ENCODE assay signal across 8 mouse cellular contexts in genomic region chr1:86503906-86504696, GRCm38 (mm10). TPM values are rescaled to one million over a fixed set of nuclear protein-coding genes. Genes with fewer than 3 reads are reported as not detected.
DNase-seq lines count a peak whose midpoint lies in the region; ATAC-seq lines count a peak whose summit lies in the region.

No protein-coding gene starts in this region.

- H3K36me3 ChIP-seq in hindbrain, embryonic 12.5 days = no peaks in the 10 kb centered on the region

- H3K4me2 ChIP-seq in hindbrain, embryonic 12.5 days (replicated peaks) = peak overlapping the region; percentile 72

- peak overlapping the region; percentile 41 for H3K4me3 ChIP-seq in hindbrain, embryonic 12.5 days

- under 1% methylated on average over 63 of the region's 64 CpGs for WGBS in hindbrain, embryonic 12.5 days

- H3K4me1 ChIP-seq in hindbrain, embryonic 12.5 days = peaks cover 52% of the 10 kb centered on the region

- H3K27ac ChIP-seq in hindbrain, embryonic 12.5 days = peak overlapping the region; percentile 93

- peak; percentile 97 for DNase-seq in MN1 (ENCODE audit: low spot score)
- DNase-seq in cerebellum, postnatal 14 days = peak; percentile 96
- DNase-seq in frontal cortex, postnatal 14 days (ENCODE audit: low spot score in 2 of 2) = peak; percentile 90 to 91
- DNase-seq in layer of hippocampus, postnatal 25 days (ENCODE audit: extremely low spot score in 1 of 2, low spot score in 1 of 2) = peak; percentile 82 to 91
- DNase-seq in lung, postnatal 14 days = peak; percentile 94
- peak; percentile 96 for DNase-seq in ovary, postnatal 36 days (ENCODE audit: low spot score)
- peak; percentile 90 for DNase-seq in thymus, postnatal 25 days

- no peaks in the 10 kb centered on the region for H3K9me3 ChIP-seq in hindbrain, embryonic 12.5 days (replicated peaks)

- no peaks in the 10 kb centered on the region for H3K27me3 ChIP-seq in hindbrain, embryonic 12.5 days

- ATAC-seq in hindbrain, embryonic 12.5 days (ENCODE audit: low FRiP score) = peak; percentile 87

- H3K9ac ChIP-seq in hindbrain, embryonic 12.5 days = peak overlapping the region; percentile 78

RNA-seq across cellular contexts. Expression of gene Ptma, which starts 22.4 kb away (rescaled TPM):
- polyA plus RNA-seq in hindbrain, embryonic 12.5 days (2016; fragmentation: Nextera tagmentation; extraction: Ambion mirVana) = 2,735 and 2,863 TPM in 2 replicates
- total RNA-seq in layer of hippocampus, postnatal 25 days (2021) = 100 to 1,000 TPM; 508 to 527 TPM

Comparison
In these comparisons a context has a peak if more than half of its experiments do, and no peak if none do; other contexts are left out.
1. Peak in every context shown above with its lines: DNase-seq, ATAC-seq, H3K4me3 ChIP-seq and H3K27ac ChIP-seq.